Mouse (Mus musculus) lung, embryonic 14.5 days (tissue): ENCODE data around the gene Ccnd1. TPM values are rescaled to one million over a fixed set of nuclear protein-coding genes. Genes with fewer than 3 reads are reported as not detected.

Source experiments
- ATAC-seq: fragments of 200-750 bp; cut with Nextera tagmentation; 2 replicates; pipeline ENCODE4 v1.8.0; 2017; ENCODE audit warnings: mild to moderate bottlenecking, moderate TSS enrichment, moderate library complexity; ENCODE audit not compliant: insufficient read depth
- DNase-seq: peaks from one replicate; pipeline ENCODE4 v3.0.0-alpha.2; 2015
- H3K27ac ChIP-seq: fragments of 300-500 bp; sonication (generic); 2 replicates; pipeline ENCODE4 v1.5.1; 2014; ENCODE audit warnings: low read depth, mild to moderate bottlenecking, moderate library complexity
- H3K27me3 ChIP-seq: fragments of 300-500 bp; sonication (generic); 2 replicates; pipeline ENCODE4 v1.6.1; 2014; ENCODE audit warnings: low read length, control low read depth; ENCODE audit not compliant: insufficient read depth
- H3K36me3 ChIP-seq: fragments of 300-500 bp; sonication (generic); 2 replicates; pipeline ENCODE4 v1.6.1; 2014; ENCODE audit warnings: control low read depth; ENCODE audit not compliant: insufficient read depth
- H3K4me1 ChIP-seq: fragments of 300-500 bp; sonication (generic); 2 replicates; pipeline ENCODE4 v1.6.1; 2014; ENCODE audit warnings: antibody characterized with exemption, control low read depth; ENCODE audit not compliant: insufficient read depth
- H3K4me2 ChIP-seq: fragments of 300-500 bp; sonication (generic); 2 replicates; pipeline ENCODE4 v1.6.1; 2014; ENCODE audit warnings: mild to moderate bottlenecking
- H3K4me3 ChIP-seq: fragments of 300-500 bp; sonication (generic); 2 replicates; pipeline ENCODE4 v1.5.1; 2014; ENCODE audit warnings: low read depth, low read length
- H3K9ac ChIP-seq: fragments of 300-500 bp; sonication (generic); 2 replicates; pipeline ENCODE4 v1.6.1; 2014
- H3K9me3 ChIP-seq: fragments of 300-500 bp; sonication (generic); 2 replicates; pipeline ENCODE4 v1.6.1; 2016; ENCODE audit warnings: low read depth, low read length, control low read depth
- CTCF ChIP-seq: IDR thresholded peaks from 2 replicates; pipeline ENCODE4 v1.5.1; 2016; ENCODE audit warnings: antibody characterized with exemption, low read depth
- WGBS: fragments of 180-500 bp; shearing (Covaris S2); extraction: QIAGEN DNeasy Blood & Tissue Kit; methylation state at CpG from one replicate; pipeline ENCODE4 v1.1.7; 2014; 5-methylcytosine and 5-hydroxymethylcytosine counted together
- polyA plus RNA-seq: library from polyadenylated mRNA; unstranded; fragments of >200 nt; fragmentation: Nextera tagmentation; extraction: Ambion mirVana; gene quantifications from 2 replicates; pipeline ENCODE4 v1.2.1, GENCODE M21; 2014

Ccnd1 gene
- polyA plus RNA-seq, 1 experiment from 2014 or later, result 154 TPM

- WGBS, result 86% methylated on average over 3 of the region's 3 CpGs
- H3K4me3 ChIP-seq, result no peak overlapping the region
- peaks cover 89% of the 10 kb centered on the region for H3K36me3 ChIP-seq
- H3K27ac ChIP-seq, result no peak overlapping the region
- no peak for DNase-seq
- H3K9me3 ChIP-seq, result no peaks in the 10 kb centered on the region
- no peak overlapping the region for H3K4me2 ChIP-seq
- peaks cover 5% of the 10 kb centered on the region; the same call in 1 of the 2 replicates for H3K27me3 ChIP-seq
- H3K4me1 ChIP-seq, result no peaks in the 10 kb centered on the region
- no peak for TF ChIP-seq CTCF
- no peak for ATAC-seq
- no peak overlapping the region for H3K9ac ChIP-seq
Measured at GRCm38 (mm10) chr7:144933336-144933735, 6.4 kb downstream of the Ccnd1 start.

GRCm38 (mm10) chr7:144932389-144932937 lies 7.3 kb downstream of the Ccnd1 start:
- Histone ChIP-seq H3K4me3 (no peak overlapping the region), H3K36me3 (peaks cover 85% of the 10 kb centered on the region), H3K4me1 (no peaks in the 10 kb centered on the region), H3K27ac (no peak overlapping the region), H3K9me3 (no peaks in the 10 kb centered on the region), H3K4me2 (no peak overlapping the region), H3K9ac (no peak overlapping the region), H3K27me3 (no peaks in the 10 kb centered on the region)
- no peak for TF ChIP-seq CTCF
- ATAC-seq (no peak), DNase-seq (no peak)
- WGBS, result 71% methylated on average over 18 of the region's 18 CpGs

- Histone ChIP-seq H3K4me1 (no peaks in the 10 kb centered on the region), H3K27ac (no peak overlapping the region), H3K36me3 (peaks cover 78% of the 10 kb centered on the region), H3K9ac (no peak overlapping the region), H3K4me2 (no peak overlapping the region), H3K4me3 (no peak overlapping the region), H3K9me3 (no peaks in the 10 kb centered on the region), H3K27me3 (no peaks in the 10 kb centered on the region)
- DNase-seq (peak; percentile 64), ATAC-seq (no peak)
- TF ChIP-seq CTCF, result peak; percentile 68
- WGBS, result 14% methylated on average over 3 of the region's 3 CpGs
Measured at GRCm38 (mm10) chr7:144931778-144932177, 7.9 kb downstream of the Ccnd1 start.

GRCm38 (mm10) chr7:144929931-144930330 lies 9.8 kb downstream of the Ccnd1 start:
- H3K4me1 ChIP-seq, result no peaks in the 10 kb centered on the region
- H3K9ac ChIP-seq, result no peak overlapping the region
- no peak for TF ChIP-seq CTCF
- H3K4me3 ChIP-seq, result no peak overlapping the region
- no peak overlapping the region for H3K4me2 ChIP-seq
- H3K27ac ChIP-seq, result no peak overlapping the region
- H3K36me3 ChIP-seq, result peaks cover 60% of the 10 kb centered on the region
- H3K27me3 ChIP-seq, result no peaks in the 10 kb centered on the region
- peak; percentile 16 for DNase-seq
- no peaks in the 10 kb centered on the region for H3K9me3 ChIP-seq
- no peak for ATAC-seq
- WGBS, result 63% methylated on average over 5 of the region's 5 CpGs

- DNase-seq (no peak), ATAC-seq (no peak)
- no peak for TF ChIP-seq CTCF
- no peak overlapping the region for H3K9ac ChIP-seq
- H3K27me3 ChIP-seq, result no peaks in the 10 kb centered on the region
- no peaks in the 10 kb centered on the region for H3K4me1 ChIP-seq
- 0 out of 2 replicates have a peak overlapping the region, but pooled peaks have one; percentile 15 for H3K27ac ChIP-seq
- no peak overlapping the region for H3K4me3 ChIP-seq
- no peak overlapping the region for H3K4me2 ChIP-seq
- no peaks in the 10 kb centered on the region for H3K9me3 ChIP-seq
- 61% methylated on average over 8 of the region's 8 CpGs for WGBS
- H3K36me3 ChIP-seq, result peaks cover 56% of the 10 kb centered on the region
Measured at GRCm38 (mm10) chr7:144929506-144929905, 10.2 kb downstream of the Ccnd1 start.

GRCm38 (mm10) chr7:144928889-144929210 lies 10.9 kb downstream of the Ccnd1 start:
- WGBS, result 72% methylated on average over 6 of the region's 6 CpGs
- DNase-seq (no peak), ATAC-seq (no peak)
- Histone ChIP-seq H3K9me3 (no peaks in the 10 kb centered on the region), H3K4me2 (no peak overlapping the region), H3K27me3 (no peaks in the 10 kb centered on the region), H3K4me3 (no peak overlapping the region), H3K9ac (no peak overlapping the region), H3K36me3 (peaks cover 49% of the 10 kb centered on the region), H3K4me1 (no peaks in the 10 kb centered on the region), H3K27ac (0 out of 2 replicates have a peak overlapping the region, but pooled peaks have one; percentile 15)
- no peak for TF ChIP-seq CTCF

GRCm38 (mm10) chr7:144928009-144928888 lies 11.5 kb downstream of the Ccnd1 start:
- Histone ChIP-seq H3K27ac (no peak overlapping the region), H3K4me1 (no peaks in the 10 kb centered on the region), H3K9ac (no peak overlapping the region), H3K9me3 (no peaks in the 10 kb centered on the region), H3K36me3 (peaks cover 43% of the 10 kb centered on the region), H3K4me2 (no peak overlapping the region), H3K27me3 (no peaks in the 10 kb centered on the region), H3K4me3 (no peak overlapping the region)
- TF ChIP-seq CTCF, result no peak
- ATAC-seq (no peak), DNase-seq (no peak)
- 61% methylated on average over 4 of the region's 4 CpGs for WGBS
